Mouse (Mus musculus) liver, adult 2 months (tissue): ENCODE data around the gene AF067061.
"Not testable (repeated sequence)": the region's sequence is repeated elsewhere in the genome, so short reads cannot be mapped to it uniquely, and the experiment has no call there.

Experiments used
- CTCF ChIP-seq: fragments of 200-500 bp; IDR thresholded peaks from 2 replicates; pipeline ENCODE4 v1.5.1; 2011; ENCODE audit warnings: low read depth, low read length, control low read depth
- POLR2A ChIP-seq: fragments of 200-500 bp; IDR thresholded peaks from 2 replicates; pipeline ENCODE4 v1.6.1; 2011; ENCODE audit warnings: low read length, control low read depth; ENCODE audit not compliant: insufficient read depth; ENCODE audit errors: extremely low read depth

DNA sequence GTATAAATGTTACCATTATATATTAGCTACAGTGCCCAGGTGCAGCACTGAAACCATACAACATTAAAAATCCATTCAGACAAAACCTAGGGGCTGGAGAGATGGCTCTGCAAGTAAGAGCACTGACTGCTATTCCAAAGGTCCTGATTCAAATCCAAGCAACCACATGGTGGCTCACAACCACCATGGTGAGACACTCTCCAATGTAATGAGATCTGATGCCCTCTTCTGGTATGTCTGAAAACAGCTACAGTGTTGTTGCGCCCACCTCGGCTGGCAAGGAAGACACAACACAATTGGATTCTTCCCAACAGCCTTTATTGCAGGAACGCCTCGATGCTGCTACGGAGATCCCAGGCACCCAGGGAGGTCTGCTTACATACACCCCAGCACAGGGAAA is 42.0 kb upstream of the AF067061 start:
- not testable (repeated sequence) for TF ChIP-seq POLR2A, CTCF
